Mouse (Mus musculus): ENCODE results near the gene Colgalt2.

DNA sequence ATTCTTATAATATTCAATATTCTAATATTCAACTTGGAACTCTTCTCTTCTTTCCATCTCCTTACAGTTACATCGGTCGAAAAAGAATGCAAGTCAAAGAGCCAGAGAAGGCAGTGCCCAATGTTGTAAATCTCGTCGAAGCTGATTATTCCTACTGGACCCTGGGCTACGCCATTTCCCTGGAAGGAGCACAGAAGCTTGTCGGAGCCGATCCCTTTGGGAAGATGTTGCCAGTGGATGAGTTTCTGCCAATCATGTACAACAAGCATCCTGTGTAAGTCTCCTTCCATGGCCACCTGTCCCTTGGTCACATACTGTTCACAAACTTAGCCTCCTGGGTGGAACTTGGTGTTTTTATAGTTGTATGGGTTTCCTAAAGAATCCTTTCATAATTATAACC, 107.1 kb downstream of the Colgalt2 start:
- TF ChIP-seq POLR2A (IDR thresholded peaks at IDR 0.05; ENCODE audit: borderline replicate concordance, extremely low read depth, insufficient read depth, insufficient read length, poor library complexity, severe bottlenecking) (no peak), CTCF (IDR thresholded peaks at IDR 0.05; ENCODE audit: borderline replicate concordance, extremely low read depth, insufficient read depth, insufficient read length) (no peak)
